Mouse (Mus musculus): ENCODE data around the gene F830045P16Rik. TPM values are rescaled to one million over a fixed set of nuclear protein-coding genes. Genes with fewer than 3 reads are reported as not detected.

The F830045P16Rik gene
- total and polyA plus RNA-seq, 3 experiments, result not detected

DNA sequence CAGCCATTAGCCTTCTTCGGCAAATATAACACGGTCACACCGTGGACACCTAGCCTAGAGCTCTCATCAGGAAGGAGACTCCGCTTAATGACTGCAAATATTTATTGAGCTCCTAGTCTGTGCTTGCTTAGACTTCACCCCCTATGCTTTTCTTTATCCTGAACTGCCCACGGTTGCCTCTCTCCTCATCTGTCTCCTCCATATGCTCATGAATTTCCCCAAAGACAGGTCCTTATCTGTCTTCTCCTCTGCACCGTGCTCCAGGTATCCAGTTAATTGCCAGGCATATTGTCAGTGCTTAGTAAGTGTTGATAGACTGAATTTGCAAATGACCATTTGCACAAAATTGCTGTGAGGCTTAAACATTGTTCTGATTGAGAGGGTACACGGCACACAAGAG lies 32.7 kb upstream of the F830045P16Rik start:
- Histone ChIP-seq H3K4me2 (ENCODE audit: insufficient read depth, low read depth, poor library complexity, severe bottlenecking) (no peak overlapping the region), H3K36me3 (replicated peaks in 1 of 2; ENCODE audit: control insufficient read depth in 1 of 2, insufficient read depth in 1 of 2, low read length in 1 of 2) (no peaks in the 10 kb centered on the region), H3K9me3 (replicated peaks; ENCODE audit: low read length) (no peaks in the 10 kb centered on the region), H3K9ac (ENCODE audit: insufficient read depth, low read depth) (no peak overlapping the region), H3K4me3 (replicated peaks in 1 of 3; ENCODE audit: low read depth in 2 of 3, low read length in 2 of 3, poor library complexity in 1 of 3) (no peak overlapping the region), H3K79me2 (replicated peaks; ENCODE audit: control insufficient read depth, extremely low read depth, insufficient read depth, poor library complexity, severe bottlenecking) (no peaks in the 10 kb centered on the region), H3K27me3 (replicated peaks) (peaks cover 3% of the 10 kb centered on the region), H3K27ac (ENCODE audit: insufficient read depth, low read depth) (no peak overlapping the region), H3K4me1 (ENCODE audit: control insufficient read depth in 1 of 2, insufficient read depth in 2 of 2) (peaks cover 5 to 14% of the 10 kb centered on the region in 2 experiments)
- no peak for DNase-seq (ENCODE audit: extremely low read depth)
- in situ Hi-C loops (cut with MboI; ENCODE audit: low pct_ligation_motif_present, low pct_unique_long_range_greater_than_20kb, low sequenced_read_pairs), result no loop called here
- dilution Hi-C loops (cut with MboI; ENCODE audit: extremely low pct_ligation_motif_present, extremely low pct_unique_long_range_greater_than_20kb, low sequenced_read_pairs), result no loop called here
- TF ChIP-seq RCOR1 (conservative IDR thresholded peaks at IDR 0.05; ENCODE audit: low read depth, low read length) (no peak), CTCF (conservative IDR thresholded peaks at IDR 0.05 in 1 of 2, IDR thresholded peaks at IDR 0.05 in 1 of 2; ENCODE audit: low read depth in 2 of 2, low read length in 2 of 2) (no peak)

DNA sequence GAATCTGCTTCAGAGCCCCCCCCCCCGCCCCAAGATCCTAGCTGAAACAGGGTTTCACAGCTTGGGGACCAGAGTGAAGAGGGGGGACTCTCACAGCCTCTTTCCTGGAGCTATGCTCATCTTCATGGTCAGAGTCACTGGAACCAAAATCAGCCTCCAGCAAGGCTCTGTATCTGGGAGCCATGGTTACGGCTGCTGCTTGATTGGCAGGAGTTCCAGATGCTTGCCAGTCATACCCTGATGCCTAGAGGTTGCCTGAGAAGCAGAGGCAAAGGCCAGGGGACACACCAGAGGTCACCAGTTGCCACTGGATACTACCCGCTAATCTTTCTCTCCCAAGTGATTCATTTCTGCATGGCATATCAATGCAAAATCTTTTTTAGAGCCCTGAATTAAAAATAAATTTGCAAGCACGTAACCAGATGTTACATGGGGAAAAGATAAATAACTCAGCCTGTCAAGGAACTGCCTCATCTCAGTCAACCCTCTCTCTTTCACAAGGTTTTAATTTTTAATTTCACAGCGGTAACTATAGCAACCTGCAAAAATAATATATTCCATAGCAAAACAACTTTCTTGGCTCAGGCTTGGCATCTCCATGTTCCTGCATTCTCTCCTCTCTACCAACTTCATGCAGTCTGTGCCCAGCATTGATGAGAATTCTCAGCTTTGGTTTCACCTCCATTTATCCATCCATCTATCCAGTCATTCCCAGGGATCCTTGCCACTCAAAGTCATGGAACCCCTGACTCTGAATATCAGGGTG lies 27.7 kb upstream of the F830045P16Rik start:
- no peak for TF ChIP-seq EP300 (IDR thresholded peaks at IDR 0.05; ENCODE audit: low read length)
- TF ChIP-seq USF1 (IDR thresholded peaks at IDR 0.05; ENCODE audit: low read depth, low read length), result no peak
- TF ChIP-seq RAD21 (IDR thresholded peaks at IDR 0.05; ENCODE audit: low read depth, low read length), result no peak
- no peak for TF ChIP-seq E2F4 (IDR thresholded peaks at IDR 0.05; ENCODE audit: insufficient replicate concordance, low read depth, low read length)
- no peak for TF ChIP-seq IRF4 (IDR thresholded peaks at IDR 0.05; ENCODE audit: low read depth, low read length)
- TF ChIP-seq HCFC1 (IDR thresholded peaks at IDR 0.05; ENCODE audit: low read depth, low read length), result no peak
- Histone ChIP-seq H3K79me2 (replicated peaks; ENCODE audit: control insufficient read depth, extremely low read depth, insufficient read depth, poor library complexity, severe bottlenecking) (no peaks in the 10 kb centered on the region), H3K36me3 (replicated peaks in 1 of 2; ENCODE audit: control insufficient read depth in 1 of 2, insufficient read depth in 1 of 2, low read length in 1 of 2) (no peaks in the 10 kb centered on the region), H3K4me2 (ENCODE audit: insufficient read depth, low read depth, poor library complexity, severe bottlenecking) (no peak overlapping the region), H3K27ac (ENCODE audit: insufficient read depth, low read depth) (no peak overlapping the region), H3K27me3 (replicated peaks) (peaks cover 1% of the 10 kb centered on the region), H3K9me3 (replicated peaks; ENCODE audit: low read length) (no peaks in the 10 kb centered on the region), H3K9ac (ENCODE audit: insufficient read depth, low read depth) (no peak overlapping the region), H3K4me3 (replicated peaks in 1 of 3; ENCODE audit: low read depth in 2 of 3, low read length in 2 of 3, poor library complexity in 1 of 3) (no peak overlapping the region), H3K4me1 (ENCODE audit: control insufficient read depth in 1 of 2, insufficient read depth in 2 of 2) (no peaks in the 10 kb centered on the region)
- DNase-seq (ENCODE audit: extremely low read depth), result no peak
- in situ Hi-C loops (cut with MboI; ENCODE audit: low pct_ligation_motif_present, low pct_unique_long_range_greater_than_20kb, low sequenced_read_pairs) (no loop called here), dilution Hi-C loops (cut with MboI; ENCODE audit: extremely low pct_ligation_motif_present, extremely low pct_unique_long_range_greater_than_20kb, low sequenced_read_pairs) (no loop called here)

DNA sequence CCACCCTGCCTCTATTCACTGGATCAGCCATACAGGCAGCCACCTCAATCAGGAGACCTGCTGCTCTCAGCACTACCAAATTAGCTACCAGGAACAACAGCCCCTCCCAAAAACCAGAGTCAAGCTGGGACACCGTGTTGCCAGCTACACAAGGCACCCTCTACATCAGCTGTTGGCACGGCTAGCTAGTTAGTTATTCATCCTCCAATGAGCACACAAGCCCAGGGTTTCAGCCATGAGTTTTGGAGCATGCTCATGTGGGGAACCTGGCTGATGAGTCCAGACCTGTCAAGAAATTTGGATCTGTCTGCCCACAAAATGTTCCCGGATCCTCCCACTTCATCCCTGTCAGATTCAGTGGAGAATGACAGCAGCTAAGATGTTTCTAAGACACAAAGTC lies 25.4 kb upstream of the F830045P16Rik start:
- no peak overlapping the region for H3K27ac ChIP-seq (ENCODE audit: insufficient read depth, low read depth)
- H3K79me2 ChIP-seq (replicated peaks; ENCODE audit: control insufficient read depth, extremely low read depth, insufficient read depth, poor library complexity, severe bottlenecking), result no peaks in the 10 kb centered on the region
- in situ Hi-C loops (cut with MboI; ENCODE audit: low pct_ligation_motif_present, low pct_unique_long_range_greater_than_20kb, low sequenced_read_pairs) (no loop called here), dilution Hi-C loops (cut with MboI; ENCODE audit: extremely low pct_ligation_motif_present, extremely low pct_unique_long_range_greater_than_20kb, low sequenced_read_pairs) (no loop called here)
- H3K27me3 ChIP-seq (replicated peaks), result peaks cover 1% of the 10 kb centered on the region
- H3K9ac ChIP-seq (ENCODE audit: insufficient read depth, low read depth), result no peak overlapping the region
- H3K36me3 ChIP-seq (replicated peaks in 1 of 2; ENCODE audit: control insufficient read depth in 1 of 2, insufficient read depth in 1 of 2, low read length in 1 of 2), result no peaks in the 10 kb centered on the region
- no peak overlapping the region for H3K4me2 ChIP-seq (ENCODE audit: insufficient read depth, low read depth, poor library complexity, severe bottlenecking)
- no peak for TF ChIP-seq USF2 (conservative IDR thresholded peaks at IDR 0.05; ENCODE audit: low read depth, low read length)
- no peak for TF ChIP-seq ZMIZ1 (IDR thresholded peaks at IDR 0.05; ENCODE audit: low read depth, low read length)
- TF ChIP-seq MXI1 (IDR thresholded peaks at IDR 0.05; ENCODE audit: low read depth, low read length), result no peak
- no peak for TF ChIP-seq SMC3 (IDR thresholded peaks at IDR 0.05; ENCODE audit: low read depth, low read length)
- no peak for TF ChIP-seq ZC3H11A (IDR thresholded peaks at IDR 0.05; ENCODE audit: low read depth, low read length)
- TF ChIP-seq ZKSCAN1 (IDR thresholded peaks at IDR 0.05; ENCODE audit: borderline replicate concordance, low read depth, low read length), result no peak
- TF ChIP-seq JUND (conservative IDR thresholded peaks at IDR 0.05; ENCODE audit: low read depth, low read length), result no peak
- TF ChIP-seq RCOR1 (conservative IDR thresholded peaks at IDR 0.05; ENCODE audit: low read depth, low read length), result no peak
- TF ChIP-seq USF1 (IDR thresholded peaks at IDR 0.05; ENCODE audit: low read depth, low read length), result no peak
- TF ChIP-seq MEF2A (IDR thresholded peaks at IDR 0.05; ENCODE audit: borderline replicate concordance, low read depth, low read length), result no peak
- no peak for TF ChIP-seq NELFE (IDR thresholded peaks at IDR 0.05; ENCODE audit: low read depth, low read length)
- TF ChIP-seq E2F4 (IDR thresholded peaks at IDR 0.05; ENCODE audit: insufficient replicate concordance, low read depth, low read length), result no peak
- TF ChIP-seq HCFC1 (IDR thresholded peaks at IDR 0.05; ENCODE audit: low read depth, low read length), result no peak
- no peak for TF ChIP-seq RAD21 (IDR thresholded peaks at IDR 0.05; ENCODE audit: low read depth, low read length)
- no peak for TF ChIP-seq IRF4 (IDR thresholded peaks at IDR 0.05; ENCODE audit: low read depth, low read length)
- no peak for TF ChIP-seq ETS1 (conservative IDR thresholded peaks at IDR 0.05; ENCODE audit: low read depth, low read length)
- no peak for TF ChIP-seq CTCF (conservative IDR thresholded peaks at IDR 0.05 in 1 of 2, IDR thresholded peaks at IDR 0.05 in 1 of 2; ENCODE audit: low read depth in 2 of 2, low read length in 2 of 2)
- no peak for TF ChIP-seq POLR2A (IDR thresholded peaks at IDR 0.05; ENCODE audit: low read depth, low read length)
- TF ChIP-seq MAZ (IDR thresholded peaks at IDR 0.05; ENCODE audit: low read depth, low read length), result no peak
- H3K4me3 ChIP-seq (replicated peaks in 1 of 3; ENCODE audit: low read depth in 2 of 3, low read length in 2 of 3, poor library complexity in 1 of 3), result no peak overlapping the region
- no peaks in the 10 kb centered on the region for H3K9me3 ChIP-seq (replicated peaks; ENCODE audit: low read length)
- peaks cover 2 to 11% of the 10 kb centered on the region in 2 experiments; a peak in 2 of 4 replicates for H3K4me1 ChIP-seq (ENCODE audit: control insufficient read depth in 1 of 2, insufficient read depth in 2 of 2)
- no peak for DNase-seq (ENCODE audit: extremely low read depth)
